Mouse (Mus musculus) midbrain, embryonic 14.5 days (tissue): ENCODE data around the gene Adamts9. TPM values are rescaled to one million over a fixed set of nuclear protein-coding genes. Genes with fewer than 3 reads are reported as not detected.

Source experiments
- ATAC-seq: fragments of 200-750 bp; cut with Nextera tagmentation; 2 replicates; pipeline ENCODE4 v1.8.0; 2017; ENCODE audit warnings: moderate number of reproducible peaks, moderate library complexity; ENCODE audit not compliant: low FRiP score, low TSS enrichment
- DNase-seq: peaks from one replicate; pipeline ENCODE4 v3.0.0-alpha.2; 2015
- H3K27ac ChIP-seq: fragments of 300-500 bp; sonication (generic); replicated peaks from 2 replicates; pipeline ENCODE4 v1.5.1; 2014; ENCODE audit warnings: mild to moderate bottlenecking, low read depth, low read length, moderate library complexity
- H3K27me3 ChIP-seq: fragments of 300-500 bp; sonication (generic); 2 replicates; pipeline ENCODE4 v1.6.1; 2014; ENCODE audit warnings: low read length, control low read depth, mixed read lengths; ENCODE audit not compliant: control insufficient read depth, insufficient read depth
- H3K36me3 ChIP-seq: fragments of 300-500 bp; sonication (generic); 2 replicates; pipeline ENCODE4 v1.6.1; 2014; ENCODE audit warnings: low read length, control low read depth; ENCODE audit not compliant: control insufficient read depth, insufficient read depth
- H3K4me1 ChIP-seq: fragments of 300-500 bp; sonication (generic); 2 replicates; pipeline ENCODE4 v1.6.1; 2014; ENCODE audit warnings: mild to moderate bottlenecking, antibody characterized with exemption, low read length, control low read depth; ENCODE audit not compliant: control insufficient read depth, insufficient read depth
- H3K4me2 ChIP-seq: fragments of 300-500 bp; sonication (generic); 2 replicates; pipeline ENCODE4 v1.6.1; 2014; ENCODE audit warnings: mild to moderate bottlenecking, low read length, moderate library complexity
- H3K4me3 ChIP-seq: fragments of 300-500 bp; sonication (generic); replicated peaks from 2 replicates; pipeline ENCODE4 v1.5.1; 2014; ENCODE audit warnings: low read depth, low read length
- H3K9ac ChIP-seq: fragments of 300-500 bp; sonication (generic); replicated peaks from 2 replicates; pipeline ENCODE4 v1.6.1; 2014; ENCODE audit warnings: mild to moderate bottlenecking, low read length, moderate library complexity
- H3K9me3 ChIP-seq: fragments of 300-500 bp; sonication (generic); 2 replicates; pipeline ENCODE4 v1.6.1; 2016; ENCODE audit warnings: low read length, control low read depth, mixed read lengths; ENCODE audit not compliant: control insufficient read depth
- WGBS: fragments of 180-500 bp; shearing (Covaris S2); extraction: QIAGEN DNeasy Blood & Tissue Kit; methylation state at CpG from one replicate; pipeline ENCODE4 v1.1.7; 2014; 5-methylcytosine and 5-hydroxymethylcytosine counted together
- polyA plus RNA-seq: library from polyadenylated mRNA; unstranded; fragments of >200 nt; fragmentation: Nextera tagmentation; extraction: Ambion mirVana; gene quantifications from 2 replicates; pipeline ENCODE4 v1.2.1, GENCODE M21; 2014

The Adamts9 gene
- polyA plus RNA-seq, 1 experiment from 2014 or later: 1.2 TPM

DNA sequence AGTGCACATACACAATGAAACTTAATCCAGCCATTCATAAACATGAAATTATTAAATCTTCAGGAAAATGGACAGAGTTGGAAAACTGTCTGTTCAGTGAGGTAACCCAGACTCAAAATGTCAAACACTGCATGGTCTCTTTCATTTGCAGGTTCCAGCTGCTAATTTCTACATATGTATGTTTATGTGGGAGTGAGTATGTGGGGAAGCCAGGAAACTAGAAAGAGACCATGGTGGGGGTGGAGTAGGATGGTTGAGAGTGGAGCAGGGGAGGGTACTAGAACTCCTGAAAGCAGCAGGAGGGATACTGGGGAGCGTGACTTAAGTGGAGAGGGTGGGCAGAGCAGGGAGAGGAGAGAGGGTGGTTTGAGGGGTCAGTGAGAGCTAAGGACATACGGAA is 141.8 kb downstream of the Adamts9 start:
- Histone ChIP-seq H3K27ac (no peak overlapping the region), H3K9me3 (no peaks in the 10 kb centered on the region), H3K4me2 (no peak overlapping the region), H3K27me3 (no peaks in the 10 kb centered on the region), H3K36me3 (no peaks in the 10 kb centered on the region), H3K4me1 (0 out of 2 replicates have a peak, but pooled peaks cover 3% of the 10 kb centered on the region), H3K9ac (no peak overlapping the region), H3K4me3 (no peak overlapping the region)
- WGBS: 77% methylated on average over 2 of the region's 2 CpGs
- no peak for DNase-seq
- no peak for ATAC-seq

- Histone ChIP-seq H3K27me3 (no peaks in the 10 kb centered on the region), H3K27ac (no peak overlapping the region), H3K9ac (no peak overlapping the region), H3K4me1 (no peaks in the 10 kb centered on the region), H3K4me2 (no peak overlapping the region), H3K4me3 (no peak overlapping the region), H3K36me3 (no peaks in the 10 kb centered on the region), H3K9me3 (no peaks in the 10 kb centered on the region)
- 87% methylated on average over 6 of the region's 6 CpGs for WGBS
- no peak for DNase-seq
- ATAC-seq: no peak
Measured at GRCm38 (mm10) chr6:92793804-92794203, 149.5 kb downstream of the Adamts9 start.

- peak; percentile 72; the same call in 1 of the 2 replicates for ATAC-seq
- peak; percentile 96 for DNase-seq
- Histone ChIP-seq H3K27ac (no peak overlapping the region), H3K9me3 (no peaks in the 10 kb centered on the region), H3K9ac (peak overlapping the region; percentile 47; the same call in 1 of the 2 replicates), H3K4me3 (peak overlapping the region; percentile 28), H3K4me2 (peak overlapping the region; percentile 58), H3K27me3 (peaks cover 13% of the 10 kb centered on the region), H3K4me1 (no peaks in the 10 kb centered on the region), H3K36me3 (no peaks in the 10 kb centered on the region)
- under 1% methylated on average over 11 of the region's 12 CpGs for WGBS
Measured at GRCm38 (mm10) chr6:92787376-92787712, 155.9 kb downstream of the Adamts9 start.

DNA sequence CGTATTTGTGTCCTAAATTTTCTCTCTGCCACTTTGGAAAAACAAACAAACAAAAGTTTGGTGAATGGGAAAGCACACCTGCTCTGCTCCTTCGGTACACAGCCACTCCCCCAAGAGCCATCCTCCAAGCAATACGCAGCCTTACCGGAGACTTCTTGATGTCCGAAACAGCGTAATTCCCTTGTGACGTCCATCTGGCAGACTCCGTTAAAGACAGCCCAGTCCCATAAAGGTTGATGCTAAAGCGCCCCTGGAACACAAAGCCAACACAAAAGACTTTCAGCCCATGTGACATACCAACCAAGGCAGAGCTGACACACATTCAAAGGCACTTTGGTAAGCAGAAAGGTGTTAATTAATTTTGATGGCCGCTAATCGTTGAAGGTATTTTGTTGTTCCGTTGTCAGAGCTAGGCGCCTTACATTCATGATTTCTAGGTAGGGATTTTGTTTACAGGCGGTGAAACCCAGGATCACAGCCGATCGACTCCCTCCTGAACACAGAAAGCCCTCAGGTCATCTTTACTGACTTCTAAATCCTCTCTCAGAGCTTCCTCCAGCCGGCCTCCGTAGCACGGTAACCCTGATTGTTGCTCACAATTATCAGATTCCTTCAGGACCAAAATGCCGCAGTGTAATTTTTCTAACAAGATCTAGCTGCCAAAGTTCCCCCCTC is 156.5 kb downstream of the Adamts9 start:
- no peak overlapping the region for H3K27ac ChIP-seq
- DNase-seq (peak; percentile 53), ATAC-seq (peak; percentile 37; the same call in 1 of the 2 replicates)
- peak overlapping the region; percentile 58 for H3K4me2 ChIP-seq
- peak overlapping the region; percentile 47; the same call in 1 of the 2 replicates for H3K9ac ChIP-seq
- H3K4me3 ChIP-seq: peak overlapping the region; percentile 28
- no peaks in the 10 kb centered on the region for H3K9me3 ChIP-seq
- WGBS: 2% methylated on average over 20 of the region's 20 CpGs
- H3K36me3 ChIP-seq: no peaks in the 10 kb centered on the region
- H3K4me1 ChIP-seq: no peaks in the 10 kb centered on the region
- H3K27me3 ChIP-seq: peaks cover 13% of the 10 kb centered on the region

GRCm38 (mm10) chr6:92784782-92785181 is 158.5 kb downstream of the Adamts9 start:
- Histone ChIP-seq H3K4me3 (no peak overlapping the region), H3K27ac (no peak overlapping the region), H3K4me2 (no peak overlapping the region), H3K9ac (no peak overlapping the region), H3K4me1 (no peaks in the 10 kb centered on the region), H3K9me3 (no peaks in the 10 kb centered on the region), H3K36me3 (no peaks in the 10 kb centered on the region), H3K27me3 (peaks cover 13% of the 10 kb centered on the region)
- DNase-seq: peak; percentile 89
- WGBS: 10% methylated on average over 7 of the region's 7 CpGs
- ATAC-seq: no peak

DNA sequence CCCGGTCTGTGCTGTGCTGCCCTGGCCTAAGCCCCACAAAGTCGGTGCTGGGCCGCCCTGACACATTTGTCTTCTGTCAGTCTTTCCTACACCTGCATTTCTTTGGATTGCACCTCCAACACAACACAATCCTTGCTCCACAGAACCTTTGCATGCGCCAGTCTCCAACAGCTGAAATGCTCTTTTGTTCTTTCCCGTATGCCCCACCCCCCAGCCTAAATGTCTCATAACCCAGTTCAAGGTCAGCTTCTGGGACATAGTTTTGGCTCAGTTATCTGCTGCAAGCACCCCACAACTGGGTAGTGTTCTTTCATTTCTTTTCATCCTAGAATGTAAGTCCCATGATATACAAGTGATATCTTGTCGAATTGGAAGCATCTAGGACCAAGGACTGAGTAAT is 161.8 kb downstream of the Adamts9 start:
- WGBS: 90% methylated on average over 6 of the region's 6 CpGs

GRCm38 (mm10) chr6:92779935-92780205 is 163.4 kb downstream of the Adamts9 start:
- H3K9ac ChIP-seq: no peak overlapping the region
- no peaks in the 10 kb centered on the region for H3K36me3 ChIP-seq
- H3K4me2 ChIP-seq: no peak overlapping the region
- no peak overlapping the region for H3K4me3 ChIP-seq
- DNase-seq: no peak
- H3K27ac ChIP-seq: no peak overlapping the region
- no peaks in the 10 kb centered on the region for H3K27me3 ChIP-seq
- no peak for ATAC-seq
- WGBS: 50% methylated on average over 5 of the region's 5 CpGs
- no peaks in the 10 kb centered on the region for H3K4me1 ChIP-seq
- no peaks in the 10 kb centered on the region for H3K9me3 ChIP-seq

More for the DNA sequence above, 161.8 kb downstream of the Adamts9 start:
- no peak overlapping the region for H3K4me3 ChIP-seq
- no peak overlapping the region for H3K9ac ChIP-seq
- no peaks in the 10 kb centered on the region for H3K4me1 ChIP-seq
- peaks cover 11% of the 10 kb centered on the region for H3K27me3 ChIP-seq
- DNase-seq: no peak
- H3K9me3 ChIP-seq: no peaks in the 10 kb centered on the region
- no peak for ATAC-seq
- no peak overlapping the region for H3K4me2 ChIP-seq
- no peak overlapping the region for H3K27ac ChIP-seq
- H3K36me3 ChIP-seq: no peaks in the 10 kb centered on the region

DNA sequence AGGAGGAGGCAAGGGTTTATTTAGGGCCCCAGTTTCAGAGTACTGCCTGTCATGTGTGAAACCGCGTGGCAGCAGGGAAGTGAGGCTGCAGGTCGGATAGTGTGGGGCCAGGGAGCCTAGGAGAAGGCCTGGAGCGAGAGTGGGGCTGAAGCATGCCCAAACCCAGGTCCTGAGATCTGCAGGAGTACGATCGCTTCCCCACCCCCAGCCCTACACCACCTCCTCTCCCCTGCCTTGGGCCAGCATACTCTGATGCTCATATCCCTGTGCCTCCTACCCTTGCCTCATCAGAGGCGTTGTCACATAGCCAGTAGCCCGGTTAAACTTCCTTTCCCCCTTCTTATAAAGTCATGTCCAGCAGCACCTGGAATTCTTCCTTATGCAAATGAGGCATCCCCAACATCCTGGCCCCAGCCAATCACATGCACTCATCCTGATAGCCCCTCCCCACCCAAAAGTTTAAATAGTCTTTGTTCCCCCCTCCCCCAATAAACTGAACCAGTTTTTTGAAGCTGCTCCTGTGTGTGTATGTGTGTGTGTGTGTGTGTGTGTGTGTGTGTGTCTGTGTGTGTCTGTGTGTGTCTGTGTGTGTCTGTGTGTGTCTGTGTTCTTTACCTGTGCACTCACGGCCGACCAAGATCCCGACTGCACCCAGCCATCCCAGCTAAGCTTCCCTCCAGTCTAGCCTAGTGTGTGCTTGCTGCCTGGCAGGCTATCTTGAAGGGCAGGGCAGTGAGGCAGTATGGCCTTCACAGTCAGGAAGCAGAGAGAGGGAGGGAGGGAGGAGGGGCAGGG is 164.0 kb downstream of the Adamts9 start:
- Histone ChIP-seq H3K27ac (no peak overlapping the region), H3K4me3 (no peak overlapping the region), H3K4me1 (no peaks in the 10 kb centered on the region), H3K27me3 (no peaks in the 10 kb centered on the region), H3K9me3 (no peaks in the 10 kb centered on the region), H3K36me3 (no peaks in the 10 kb centered on the region), H3K9ac (no peak overlapping the region), H3K4me2 (no peak overlapping the region)
- ATAC-seq (no peak), DNase-seq (no peak)
- WGBS: 82% methylated on average over 11 of the region's 11 CpGs

DNA sequence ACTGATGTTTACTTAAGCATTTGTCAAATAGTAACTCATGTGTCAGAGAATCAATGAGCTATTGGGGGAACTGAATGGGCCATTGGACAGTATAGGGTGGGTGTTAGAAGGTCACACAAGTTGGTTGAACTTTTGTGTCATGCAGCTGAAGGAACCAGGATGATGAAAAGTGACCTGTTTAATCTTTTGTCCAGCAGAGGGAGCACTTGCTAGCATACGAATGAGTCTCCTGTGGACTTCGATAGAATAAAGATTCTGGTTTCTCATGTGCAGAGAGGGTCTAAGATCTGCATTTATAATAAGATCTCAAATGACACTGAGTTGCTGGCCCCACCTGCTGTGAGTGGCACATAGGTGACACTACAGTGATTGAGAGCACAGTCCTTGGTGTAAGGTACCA is 166.9 kb downstream of the Adamts9 start:
- Histone ChIP-seq H3K36me3 (no peaks in the 10 kb centered on the region), H3K27ac (no peak overlapping the region), H3K4me1 (no peaks in the 10 kb centered on the region), H3K27me3 (no peaks in the 10 kb centered on the region), H3K9me3 (no peaks in the 10 kb centered on the region), H3K4me2 (no peak overlapping the region), H3K4me3 (no peak overlapping the region), H3K9ac (no peak overlapping the region)
- ATAC-seq: no peak
- 16% methylated on average over 2 of the region's 2 CpGs for whole genome bisulfite sequencing
- peak; percentile 89 for DNase-seq
